Mouse (Mus musculus): ENCODE results near the gene Tbc1d12. TPM values are rescaled to one million over a fixed set of nuclear protein-coding genes. Genes with fewer than 3 reads are reported as not detected.

Gene Tbc1d12
- 0.46 TPM in 1 of 2 replicates, not detected in the other for polyA plus RNA-seq (2012; ENCODE audit: insufficient read depth, low replicate concordance)

DNA sequence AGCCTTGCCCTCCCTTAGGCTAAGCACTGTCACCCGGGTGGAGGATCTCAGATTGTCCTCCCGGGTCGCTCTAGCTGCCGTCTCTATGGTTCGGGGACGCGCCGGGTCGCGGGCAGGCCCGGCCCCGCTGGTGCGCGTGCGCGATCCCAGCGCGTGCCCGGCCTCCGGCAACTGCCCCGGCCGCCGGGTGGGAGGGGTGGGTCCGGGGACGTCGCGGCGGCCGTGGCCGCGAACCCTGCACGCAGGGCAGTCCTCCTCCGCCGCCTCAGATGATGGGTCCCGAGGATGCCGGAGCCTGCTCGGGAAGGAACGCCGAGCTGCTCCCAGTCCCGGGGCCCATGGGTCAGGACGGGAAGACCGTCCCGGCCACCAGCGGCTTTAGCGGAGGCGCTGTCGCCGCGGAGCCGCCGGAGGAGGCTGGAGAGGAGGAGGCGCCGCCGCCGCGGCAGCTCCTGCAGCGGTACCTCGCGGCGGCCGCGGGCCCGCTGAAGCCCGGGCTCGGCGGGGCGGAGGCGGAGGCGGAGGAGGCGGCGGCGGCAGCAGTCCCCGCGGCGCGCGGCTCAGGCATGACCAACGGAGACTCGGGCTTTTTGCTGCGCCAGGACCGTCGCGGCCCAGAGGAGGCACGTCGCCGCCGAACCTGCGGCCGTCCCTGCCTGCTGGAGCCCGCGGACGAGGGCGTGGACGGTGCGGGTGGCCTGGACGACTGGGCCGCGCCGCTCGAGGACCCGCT, at the start of gene Tbc1d12:
TSS of gene Tbc1d12 (plus strand) at position 142 of the 733 bp plus-strand sequence.
- no peaks in the 10 kb centered on the region for H3K36me3 ChIP-seq (replicated peaks; ENCODE audit: low read length)
- peaks cover 20% of the 10 kb centered on the region for H3K4me1 ChIP-seq
- no peak for TF ChIP-seq FLI1 (IDR thresholded peaks at IDR 0.05; ENCODE audit: low read length)
- H3K9me3 ChIP-seq = peaks cover 2% of the 10 kb centered on the region; the same call in 1 of the 2 replicates
- peaks cover 32% of the 10 kb centered on the region for H3K27me3 ChIP-seq (replicated peaks)
- peak within 1 kb of the TSS; percentile 96 for H3K4me3 ChIP-seq (replicated peaks)

GRCm38 (mm10) chr19:38787756-38788155, 48.6 kb upstream of the Tbc1d12 start:
- no peaks in the 10 kb centered on the region for H3K27me3 ChIP-seq (replicated peaks)
- H3K36me3 ChIP-seq (replicated peaks; ENCODE audit: low read length) = peaks cover 44% of the 10 kb centered on the region
- no peaks in the 10 kb centered on the region for H3K4me1 ChIP-seq
- TF ChIP-seq GATA1 (IDR thresholded peaks at IDR 0.05; ENCODE audit: borderline replicate concordance, low read length) (no peak), FLI1 (IDR thresholded peaks at IDR 0.05; ENCODE audit: low read length) (no peak)
- no peaks in the 10 kb centered on the region for H3K9me3 ChIP-seq
- no peak overlapping the region for H3K4me3 ChIP-seq (replicated peaks)

DNA sequence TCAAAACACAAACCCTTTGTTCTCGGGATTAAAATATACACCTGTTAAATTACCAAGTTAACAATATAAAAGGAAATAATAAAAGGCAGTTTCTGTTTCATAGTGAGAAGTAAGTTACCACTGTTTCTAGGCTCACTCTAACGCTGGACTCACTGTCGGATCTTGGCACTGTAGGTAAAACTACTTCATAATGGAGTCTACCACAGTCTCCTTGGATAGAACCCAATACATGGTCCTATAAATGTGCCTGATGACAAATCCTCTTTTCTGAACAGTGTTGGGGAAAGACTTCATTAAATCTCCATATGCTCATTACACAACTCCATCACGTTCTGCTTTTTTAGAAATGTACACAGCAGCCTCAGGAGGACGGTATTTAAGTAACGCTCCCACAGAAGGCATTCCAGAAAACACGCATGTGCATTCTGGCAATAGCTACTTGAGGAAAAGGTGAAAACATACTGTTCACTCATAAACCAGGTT, 42.8 kb upstream of the Tbc1d12 start:
- no peaks in the 10 kb centered on the region for H3K27me3 ChIP-seq (replicated peaks)
- TF ChIP-seq GATA1 (IDR thresholded peaks at IDR 0.05; ENCODE audit: borderline replicate concordance, low read length) (no peak), FLI1 (IDR thresholded peaks at IDR 0.05; ENCODE audit: low read length) (no peak)
- no peaks in the 10 kb centered on the region for H3K4me1 ChIP-seq
- H3K36me3 ChIP-seq (replicated peaks; ENCODE audit: low read length) = peaks cover 94% of the 10 kb centered on the region
- H3K9me3 ChIP-seq = no peaks in the 10 kb centered on the region
- no peak overlapping the region for H3K4me3 ChIP-seq (replicated peaks)

- no peaks in the 10 kb centered on the region for H3K9me3 ChIP-seq
- no peaks in the 10 kb centered on the region for H3K27me3 ChIP-seq (replicated peaks)
- H3K4me1 ChIP-seq = no peaks in the 10 kb centered on the region
- TF ChIP-seq GATA1 (IDR thresholded peaks at IDR 0.05; ENCODE audit: borderline replicate concordance, low read length) (no peak), FLI1 (IDR thresholded peaks at IDR 0.05; ENCODE audit: low read length) (no peak)
- peaks cover 91% of the 10 kb centered on the region for H3K36me3 ChIP-seq (replicated peaks; ENCODE audit: low read length)
- H3K4me3 ChIP-seq (replicated peaks) = no peak overlapping the region
These were observed 39.8 kb upstream of the Tbc1d12 start for GRCm38 (mm10) chr19:38796546-38796945.

DNA sequence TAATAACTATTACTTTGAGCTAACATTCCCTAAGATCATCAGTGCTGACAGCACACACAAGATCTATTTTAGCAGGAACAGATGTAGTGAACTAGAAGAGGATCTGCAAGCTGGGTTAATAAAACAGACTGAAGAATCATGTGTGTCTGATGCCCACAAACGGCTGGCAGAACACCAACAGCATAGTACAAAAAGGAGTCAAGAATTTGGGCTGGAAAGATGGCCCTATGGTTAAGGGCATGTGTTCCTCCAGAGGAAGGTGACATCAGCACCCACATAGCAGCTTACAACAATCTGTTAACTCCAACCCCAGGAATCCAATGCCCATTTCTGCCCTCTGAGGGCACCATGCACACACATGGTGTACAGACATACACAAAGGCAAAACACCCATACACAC, 38.1 kb upstream of the Tbc1d12 start:
- H3K36me3 ChIP-seq (replicated peaks; ENCODE audit: low read length) = peaks cover 92% of the 10 kb centered on the region
- H3K27me3 ChIP-seq (replicated peaks) = no peaks in the 10 kb centered on the region
- H3K4me3 ChIP-seq (replicated peaks) = no peak overlapping the region
- TF ChIP-seq FLI1 (IDR thresholded peaks at IDR 0.05; ENCODE audit: low read length) = no peak
- no peaks in the 10 kb centered on the region for H3K9me3 ChIP-seq
- no peaks in the 10 kb centered on the region for H3K4me1 ChIP-seq

GRCm38 (mm10) chr19:38798801-38799200, 37.6 kb upstream of the Tbc1d12 start:
- H3K36me3 ChIP-seq (replicated peaks; ENCODE audit: low read length) = peaks cover 92% of the 10 kb centered on the region
- H3K27me3 ChIP-seq (replicated peaks) = no peaks in the 10 kb centered on the region
- no peaks in the 10 kb centered on the region for H3K4me1 ChIP-seq
- TF ChIP-seq FLI1 (IDR thresholded peaks at IDR 0.05; ENCODE audit: low read length) = no peak
- TF ChIP-seq GATA1 (IDR thresholded peaks at IDR 0.05; ENCODE audit: borderline replicate concordance, low read length) = no peak
- H3K4me3 ChIP-seq (replicated peaks) = no peak overlapping the region
- H3K9me3 ChIP-seq = no peaks in the 10 kb centered on the region

DNA sequence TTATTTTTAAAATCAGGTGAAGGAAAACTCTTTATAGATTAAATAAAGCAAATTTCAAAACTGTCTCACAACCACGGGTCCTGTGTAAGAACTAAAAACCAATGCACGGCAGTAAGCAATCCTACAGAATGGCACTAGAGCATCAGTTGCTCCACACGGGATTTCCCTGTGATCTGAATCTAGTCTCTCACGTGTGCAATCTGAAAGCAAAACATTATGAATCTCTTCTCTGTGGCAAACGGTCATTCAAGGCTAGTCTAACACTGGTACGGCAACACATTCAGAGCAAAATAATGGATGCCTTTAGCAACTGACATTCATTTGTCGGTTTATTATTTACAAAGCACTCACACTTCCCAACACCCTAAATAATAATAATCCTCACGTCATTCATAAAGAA, 18.2 kb upstream of the Tbc1d12 start:
- Histone ChIP-seq H3K36me3 (replicated peaks; ENCODE audit: low read length) (peaks cover 27% of the 10 kb centered on the region), H3K4me1 (peaks cover 41% of the 10 kb centered on the region), H3K4me3 (replicated peaks) (peak overlapping the region; percentile 92), H3K27me3 (replicated peaks) (no peaks in the 10 kb centered on the region), H3K9me3 (no peaks in the 10 kb centered on the region)
- no peak for TF ChIP-seq GATA1 (IDR thresholded peaks at IDR 0.05; ENCODE audit: borderline replicate concordance, low read length)
- no peak for TF ChIP-seq FLI1 (IDR thresholded peaks at IDR 0.05; ENCODE audit: low read length)

- H3K4me3 ChIP-seq (replicated peaks) = peak within 1 kb of the TSS; percentile 92
- no peaks in the 10 kb centered on the region for H3K9me3 ChIP-seq
- H3K36me3 ChIP-seq (replicated peaks; ENCODE audit: low read length) = peaks cover 23% of the 10 kb centered on the region
- TF ChIP-seq GATA1 (IDR thresholded peaks at IDR 0.05; ENCODE audit: borderline replicate concordance, low read length) (no peak), FLI1 (IDR thresholded peaks at IDR 0.05; ENCODE audit: low read length) (peak; percentile 93)
- peaks cover 41% of the 10 kb centered on the region for H3K4me1 ChIP-seq
- peaks cover 2% of the 10 kb centered on the region for H3K27me3 ChIP-seq (replicated peaks)
These were observed 17.5 kb upstream of the Tbc1d12 start, which contains the start of gene Noc3l for GRCm38 (mm10) chr19:38818766-38819426. TSS of gene Noc3l (minus strand) at chr19:38819237.

GRCm38 (mm10) chr19:38819427-38819802, 17.0 kb upstream of the Tbc1d12 start:
- peaks cover 41% of the 10 kb centered on the region for H3K4me1 ChIP-seq
- H3K36me3 ChIP-seq (replicated peaks; ENCODE audit: low read length) = peaks cover 18% of the 10 kb centered on the region
- peaks cover 4% of the 10 kb centered on the region for H3K27me3 ChIP-seq (replicated peaks)
- H3K4me3 ChIP-seq (replicated peaks) = peak overlapping the region; percentile 92
- H3K9me3 ChIP-seq = no peaks in the 10 kb centered on the region
- TF ChIP-seq FLI1 (IDR thresholded peaks at IDR 0.05; ENCODE audit: low read length) = no peak
- TF ChIP-seq GATA1 (IDR thresholded peaks at IDR 0.05; ENCODE audit: borderline replicate concordance, low read length) = no peak

GRCm38 (mm10) chr19:38820186-38820804, 16.1 kb upstream of the Tbc1d12 start:
- TF ChIP-seq GATA1 (IDR thresholded peaks at IDR 0.05; ENCODE audit: borderline replicate concordance, low read length) = no peak
- no peak for TF ChIP-seq FLI1 (IDR thresholded peaks at IDR 0.05; ENCODE audit: low read length)
- peaks cover 4% of the 10 kb centered on the region for H3K27me3 ChIP-seq (replicated peaks)
- peaks cover 9% of the 10 kb centered on the region for H3K36me3 ChIP-seq (replicated peaks; ENCODE audit: low read length)
- peaks cover 41% of the 10 kb centered on the region for H3K4me1 ChIP-seq
- no peaks in the 10 kb centered on the region for H3K9me3 ChIP-seq
- peak overlapping the region; percentile 47 for H3K4me3 ChIP-seq (replicated peaks)
